In genomic region chr15:85652871-85653337, GRCm38 (mm10) we compare ENCODE assay signal across 8 mouse cellular contexts.
DNase-seq lines count a peak whose midpoint lies in the region; ATAC-seq and TF ChIP-seq lines count a peak whose summit lies in the region.

No protein-coding gene starts in this region.

- TF ChIP-seq CTCF in MEL (IDR thresholded peaks at IDR 0.05 in 2 of 3, conservative IDR thresholded peaks at IDR 0.05 in 1 of 3; ENCODE audit: control insufficient read depth in 1 of 3, insufficient read depth in 1 of 3, low read depth in 2 of 3, low read length in 3 of 3, poor library complexity in 1 of 3, severe bottlenecking in 1 of 3), result no peak
- no peak for TF ChIP-seq CTCF in kidney, adult 2 months (conservative IDR thresholded peaks at IDR 0.05; ENCODE audit: insufficient read depth, insufficient read length, low read depth, low read length)

- H3K27me3 ChIP-seq in hindbrain, embryonic 11.5 days (ENCODE audit: control insufficient read depth, insufficient read depth, low read length), result peaks cover 87% of the 10 kb centered on the region
- H3K27me3 ChIP-seq in hindbrain, embryonic 10.5 days (ENCODE audit: insufficient read depth, poor library complexity, severe bottlenecking), result peaks cover 100% of the 10 kb centered on the region
- H3K27me3 ChIP-seq in MEL (ENCODE audit: control insufficient read depth in 1 of 2, insufficient read depth in 2 of 2, low read length in 2 of 2), result no peaks in the 10 kb centered on the region
- no peaks in the 10 kb centered on the region for H3K27me3 ChIP-seq in kidney, adult 2 months (replicated peaks; ENCODE audit: control insufficient read depth, insufficient read depth, low read length)

- 69% methylated on average over 9 of the region's 9 CpGs for WGBS in hindbrain, embryonic 11.5 days
- WGBS in hindbrain, embryonic 10.5 days, result 78% methylated on average over 9 of the region's 9 CpGs
- WGBS in kidney, adult 2 months, result 7% methylated on average over 9 of the region's 9 CpGs

- H3K9ac ChIP-seq in hindbrain, embryonic 11.5 days (ENCODE audit: low read depth, low read length), result no peak overlapping the region; the same call in 1 of the 2 replicates
- H3K9ac ChIP-seq in MEL (ENCODE audit: control insufficient read depth, low read depth, low read length, poor library complexity, severe bottlenecking), result peak overlapping the region; percentile 43

- TF ChIP-seq EP300 in MEL (IDR thresholded peaks at IDR 0.05; ENCODE audit: low read depth in 1 of 2, low read length in 2 of 2), result no peak

- no peak for DNase-seq in hindbrain, embryonic 11.5 days (ENCODE audit: low spot score)
- DNase-seq in hindbrain, embryonic 10.5 days (ENCODE audit: low spot score), result no peak
- no peak for DNase-seq in MEL (ENCODE audit: low read depth, low spot score)
- DNase-seq in cerebellum, adult 9-11 months, result peak; percentile 84
- DNase-seq in kidney, adult 2 months, result peak; percentile 54
- peak; percentile 27 for DNase-seq in naive thymus-derived CD4-positive, alpha-beta T cell, adult 2 months (ENCODE audit: low read depth)
- no peak for DNase-seq in c-Kit-positive CD71-positive TER-119-positive erythroid progenitor cells, embryonic 14.5 days (ENCODE audit: low spot score)
- no peak for DNase-seq in spleen, postnatal 14 days (ENCODE audit: low spot score in 2 of 2)

- H3K4me1 ChIP-seq in hindbrain, embryonic 11.5 days (replicated peaks; ENCODE audit: control insufficient read depth, insufficient read depth, low read length), result peaks cover 2% of the 10 kb centered on the region
- H3K4me1 ChIP-seq in hindbrain, embryonic 10.5 days (replicated peaks), result peaks cover 13% of the 10 kb centered on the region
- H3K4me1 ChIP-seq in MEL (ENCODE audit: control insufficient read depth in 1 of 2, insufficient read depth in 2 of 2, low read length in 2 of 2), result peaks cover 5 to 18% of the 10 kb centered on the region in 2 experiments; a peak in 3 of 4 replicates
- H3K4me1 ChIP-seq in kidney, adult 2 months (ENCODE audit: control insufficient read depth, insufficient read depth, low read length), result peaks cover 21% of the 10 kb centered on the region; the same call in 1 of the 2 replicates

- H3K4me2 ChIP-seq in hindbrain, embryonic 11.5 days (replicated peaks; ENCODE audit: low read depth, low read length), result no peak overlapping the region

- H3K4me3 ChIP-seq in hindbrain, embryonic 11.5 days (ENCODE audit: low read depth, low read length), result no peak overlapping the region
- no peak overlapping the region for H3K4me3 ChIP-seq in hindbrain, embryonic 10.5 days
- H3K4me3 ChIP-seq in MEL (ENCODE audit: control insufficient read depth in 1 of 2, insufficient read depth in 1 of 2, low read depth in 2 of 2, low read length in 2 of 2), result peak overlapping the region in 1 of 2 experiments; percentile 18; a peak in 1 of 4 replicates
- H3K4me3 ChIP-seq in kidney, adult 2 months (ENCODE audit: insufficient read depth, low read depth, low read length), result no peak overlapping the region

- TF ChIP-seq RAD21 in MEL (IDR thresholded peaks at IDR 0.05; ENCODE audit: low read depth, low read length), result no peak

- no peak for TF ChIP-seq POLR2A in MEL (IDR thresholded peaks at IDR 0.05; ENCODE audit: control insufficient read depth in 1 of 2, insufficient read depth in 1 of 2, low read depth in 1 of 2, low read length in 2 of 2, poor library complexity in 1 of 2)
- no peak for TF ChIP-seq POLR2A in kidney, adult 2 months (IDR thresholded peaks at IDR 0.05; ENCODE audit: low read depth, low read length)

- H3K36me3 ChIP-seq in hindbrain, embryonic 11.5 days (ENCODE audit: control insufficient read depth, insufficient read depth, low read length), result no peaks in the 10 kb centered on the region
- H3K36me3 ChIP-seq in hindbrain, embryonic 10.5 days, result no peaks in the 10 kb centered on the region
- peaks cover 0 to 14% of the 10 kb centered on the region in 2 experiments; a peak in 2 of 4 replicates for H3K36me3 ChIP-seq in MEL (ENCODE audit: control insufficient read depth in 1 of 2, insufficient read depth in 2 of 2, low read length in 2 of 2)
- H3K36me3 ChIP-seq in kidney, adult 2 months (ENCODE audit: control insufficient read depth, insufficient read depth, low read length), result no peaks in the 10 kb centered on the region

- H3K27ac ChIP-seq in hindbrain, embryonic 11.5 days (ENCODE audit: low read depth, low read length), result peak overlapping the region; percentile 70; the same call in 1 of the 2 replicates
- H3K27ac ChIP-seq in hindbrain, embryonic 10.5 days, result no peak overlapping the region
- H3K27ac ChIP-seq in MEL (ENCODE audit: control insufficient read depth, low read depth, low read length), result no peak overlapping the region
- peak overlapping the region; percentile 75 for H3K27ac ChIP-seq in kidney, adult 2 months (ENCODE audit: insufficient read depth, low read depth, low read length)

- no peaks in the 10 kb centered on the region for H3K9me3 ChIP-seq in hindbrain, embryonic 11.5 days (ENCODE audit: control insufficient read depth, low read length)
- no peaks in the 10 kb centered on the region for H3K9me3 ChIP-seq in hindbrain, embryonic 10.5 days
- no peaks in the 10 kb centered on the region for H3K9me3 ChIP-seq in MEL (replicated peaks; ENCODE audit: insufficient read depth, low read length)

- H3K79me2 ChIP-seq in MEL (ENCODE audit: control insufficient read depth, insufficient read depth, low read length, poor library complexity), result peaks cover 23% of the 10 kb centered on the region

- ATAC-seq in hindbrain, embryonic 11.5 days (ENCODE audit: low FRiP score), result peak; percentile 52; the same call in 1 of the 2 replicates

TF ChIP-seq in MEL, 35 proteins besides CTCF, POLR2A, EP300 and RAD21:
- TF ChIP-seq ZKSCAN1 (IDR thresholded peaks at IDR 0.05; ENCODE audit: low read depth, low read length) (no peak), NELFE (IDR thresholded peaks at IDR 0.05; ENCODE audit: low read depth, low read length) (no peak), CHD1 (IDR thresholded peaks at IDR 0.05; ENCODE audit: low read depth, low read length) (no peak), ZNF384 (IDR thresholded peaks at IDR 0.05; ENCODE audit: low read depth, low read length) (no peak)
TF ChIP-seq in MEL: peak in this region for 0.

Comparison
In these comparisons a context has a peak if more than half of its experiments do, and no peak if none do; other contexts are left out.
1. H3K27ac ChIP-seq: peak in hindbrain, embryonic 11.5 days (single experiment) and kidney, adult 2 months (single experiment); none in hindbrain, embryonic 10.5 days (single experiment) and MEL (single experiment).
2. DNase-seq: peak in cerebellum, adult 9-11 months (single experiment), kidney, adult 2 months (single experiment) and naive thymus-derived CD4-positive, alpha-beta T cell, adult 2 months (single experiment); none in hindbrain, embryonic 11.5 days (single experiment), hindbrain, embryonic 10.5 days (single experiment), MEL (single experiment), c-Kit-positive CD71-positive TER-119-positive erythroid progenitor cells, embryonic 14.5 days (single experiment) and spleen, postnatal 14 days (0 of 2).